Mouse (Mus musculus) embryonic fibroblast, embryonic 13.5 days (primary cell): ENCODE data around the gene Alpl.

Experiments
- CTCF ChIP-seq: IDR thresholded peaks from 2 replicates; pipeline ENCODE4 v1.5.1; 2011; ENCODE audit warnings: mild to moderate bottlenecking, control low read depth, low read length, moderate library complexity, borderline replicate concordance; ENCODE audit not compliant: insufficient read depth
- POLR2A ChIP-seq: IDR thresholded peaks from 2 replicates; pipeline ENCODE4 v1.6.1; 2011; ENCODE audit warnings: low read depth, mild to moderate bottlenecking, control low read depth, low read length, moderate library complexity

- TF ChIP-seq CTCF (no peak), POLR2A (no peak)
Observed at GRCm38 (mm10) chr4:137706510-137706909, 89.7 kb downstream of the Alpl start.
